Mouse (Mus musculus): Measurements from ENCODE around the gene Klc3.

The Klc3 gene

GRCm38 (mm10) chr7:19359892-19360641 is 43.8 kb downstream of the Klc3 start:
- peak; percentile 79 for DNase-seq (ENCODE audit: low spot score)

GRCm38 (mm10) chr7:19359299-19359891 is 44.5 kb downstream of the Klc3 start, which contains the start of the genes Cd3eap and Ppp1r13l:
Cd3eap (minus strand) TSS chr7:19359483.
Ppp1r13l (plus strand) TSS chr7:19359749.
- peak; percentile 84 for DNase-seq (ENCODE audit: low spot score)

- no peak for DNase-seq (ENCODE audit: low spot score)
Observed at GRCm38 (mm10) chr7:19358634-19359033, 45.3 kb downstream of the Klc3 start.

GRCm38 (mm10) chr7:19357381-19358375 is 46.2 kb downstream of the Klc3 start:
- no peak for DNase-seq (ENCODE audit: low spot score)

GRCm38 (mm10) chr7:19356311-19356710 is 47.6 kb downstream of the Klc3 start:
- no peak for DNase-seq (ENCODE audit: low spot score)

- DNase-seq (ENCODE audit: low spot score) = no peak
Observed at GRCm38 (mm10) chr7:19354991-19355390, 48.9 kb downstream of the Klc3 start.

GRCm38 (mm10) chr7:19350221-19350620 is 53.7 kb downstream of the Klc3 start:
- DNase-seq (ENCODE audit: low spot score) = no peak

- DNase-seq (ENCODE audit: low spot score) = no peak
Observed at GRCm38 (mm10) chr7:19349188-19349915, 54.6 kb downstream of the Klc3 start.

- peak; percentile 97 for DNase-seq (ENCODE audit: low spot score)
Observed at GRCm38 (mm10) chr7:19344938-19345471, 58.9 kb downstream of the Klc3 start.
